Mouse (Mus musculus): ENCODE data around the gene Ttc19. TPM values are rescaled to one million over a fixed set of nuclear protein-coding genes. Genes with fewer than 3 reads are reported as not detected.
A peak's percentile ranks its signal among the peaks of the same experiment; 100 is the strongest.
"Not testable (repeated sequence)": the region's sequence is repeated elsewhere in the genome, so short reads cannot be mapped to it uniquely, and the experiment has no call there.

The Ttc19 gene
- polyA plus RNA-seq, 1 experiment from 2014 or later = 27.2 TPM

DNA sequence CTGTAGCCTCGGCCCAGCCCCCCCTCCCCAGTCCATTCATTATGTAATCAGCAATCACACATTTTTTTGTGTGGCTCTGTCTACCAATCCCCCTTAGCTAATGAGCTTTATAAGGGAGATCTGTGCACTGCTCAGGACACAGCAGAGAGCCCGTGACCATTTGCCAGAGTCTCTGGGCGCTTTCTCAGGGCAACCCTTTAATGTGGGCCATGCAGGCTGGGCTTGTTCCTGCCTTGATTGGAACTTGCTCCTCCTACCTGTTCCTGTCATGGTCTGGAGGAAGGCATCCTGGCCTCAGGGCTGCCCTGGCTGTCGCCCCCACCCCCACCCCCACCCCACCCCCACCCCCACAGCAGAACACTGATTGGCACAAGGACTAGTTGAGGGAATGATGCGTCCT is 22.1 kb upstream of the Ttc19 start:
- no peak overlapping the region for H3K9ac ChIP-seq (replicated peaks)
- WGBS = 36% methylated on average over 5 of the region's 5 CpGs
- no peak for ATAC-seq (ENCODE audit: insufficient number of reproducible peaks, insufficient read depth, low FRiP score, low TSS enrichment, low read depth)
- no peak overlapping the region for H3K4me2 ChIP-seq
- no peaks in the 10 kb centered on the region for H3K27me3 ChIP-seq
- H3K9me3 ChIP-seq = no peaks in the 10 kb centered on the region
- H3K4me3 ChIP-seq (replicated peaks) = no peak overlapping the region
- H3K27ac ChIP-seq = no peak overlapping the region
- H3K36me3 ChIP-seq = no peaks in the 10 kb centered on the region
- H3K4me1 ChIP-seq (replicated peaks) = peaks cover 29% of the 10 kb centered on the region

DNA sequence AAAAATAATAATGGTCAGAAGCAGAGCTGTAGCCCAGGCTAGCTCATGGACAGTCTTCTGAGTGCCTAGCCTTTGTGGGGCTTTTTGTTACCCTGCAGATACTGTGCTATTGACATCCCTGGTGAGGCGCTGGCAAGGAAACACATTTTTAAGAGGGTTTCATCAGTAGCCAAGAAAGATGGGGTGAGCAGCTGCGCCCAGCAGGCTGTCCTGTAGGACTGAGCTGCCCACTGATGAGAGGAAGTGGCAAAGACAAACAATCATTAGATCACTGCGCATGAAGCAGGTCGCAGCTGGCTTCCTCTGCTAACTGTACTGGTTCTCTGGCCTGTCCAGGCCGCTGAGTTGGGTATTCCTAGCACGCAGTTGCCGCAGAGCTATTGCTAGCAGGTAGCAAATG is 17.7 kb upstream of the Ttc19 start:
- Histone ChIP-seq H3K27me3 (no peaks in the 10 kb centered on the region), H3K36me3 (peaks cover 26% of the 10 kb centered on the region), H3K9me3 (no peaks in the 10 kb centered on the region), H3K27ac (no peak overlapping the region), H3K4me2 (no peak overlapping the region), H3K9ac (replicated peaks) (no peak overlapping the region), H3K4me1 (replicated peaks) (peaks cover 13% of the 10 kb centered on the region), H3K4me3 (replicated peaks) (no peak overlapping the region)
- WGBS = 82% methylated on average over 7 of the region's 7 CpGs
- ATAC-seq (ENCODE audit: insufficient number of reproducible peaks, insufficient read depth, low FRiP score, low TSS enrichment, low read depth) = no peak

DNA sequence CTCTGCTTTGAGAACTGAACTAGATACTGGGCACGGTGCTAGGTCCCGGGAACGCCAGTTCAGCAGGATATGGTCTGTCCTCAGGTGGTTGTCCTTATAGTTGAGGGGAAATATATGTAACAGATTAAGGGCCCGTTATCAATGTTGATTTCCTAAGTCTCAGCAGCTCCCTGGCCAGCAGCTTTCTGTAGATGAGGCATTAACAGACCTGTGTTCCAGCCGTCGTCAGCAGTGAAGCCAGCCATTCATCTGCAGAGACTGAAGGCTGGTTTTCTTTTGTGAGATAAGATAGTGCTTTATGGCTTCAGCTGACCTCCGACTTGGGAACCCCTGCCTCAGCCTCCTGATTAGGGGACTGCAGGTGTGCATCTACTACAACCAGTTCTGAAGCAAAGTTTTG is 17.3 kb upstream of the Ttc19 start:
- no peak overlapping the region for H3K27ac ChIP-seq
- peaks cover 9% of the 10 kb centered on the region for H3K4me1 ChIP-seq (replicated peaks)
- 57% methylated on average over 7 of the region's 7 CpGs for WGBS
- H3K27me3 ChIP-seq = no peaks in the 10 kb centered on the region
- H3K36me3 ChIP-seq = peaks cover 30% of the 10 kb centered on the region
- no peak overlapping the region for H3K4me3 ChIP-seq (replicated peaks)
- H3K4me2 ChIP-seq = no peak overlapping the region
- ATAC-seq (ENCODE audit: insufficient number of reproducible peaks, insufficient read depth, low FRiP score, low TSS enrichment, low read depth) = no peak
- no peaks in the 10 kb centered on the region for H3K9me3 ChIP-seq
- H3K9ac ChIP-seq (replicated peaks) = no peak overlapping the region

DNA sequence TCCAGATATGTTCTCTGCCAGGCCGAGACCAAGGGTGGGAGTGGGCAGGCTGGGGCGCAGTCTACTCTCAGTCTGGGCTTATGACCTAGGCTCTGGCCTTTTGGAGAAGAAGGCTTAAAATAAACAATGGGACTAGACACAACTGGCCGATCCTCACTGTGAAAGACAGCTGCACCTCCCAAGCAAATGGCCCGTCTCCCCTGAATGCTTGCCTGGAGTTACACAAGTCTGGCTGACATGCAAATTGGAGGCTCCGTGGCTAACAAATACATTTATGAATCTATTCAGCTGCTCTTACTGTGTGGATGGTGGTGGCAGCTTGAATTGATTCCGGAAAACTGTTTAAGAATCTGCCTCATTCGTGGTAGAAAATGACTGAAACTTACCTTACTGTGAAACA is 15.6 kb upstream of the Ttc19 start:
- H3K9ac ChIP-seq (replicated peaks) = no peak overlapping the region
- H3K36me3 ChIP-seq = peaks cover 31% of the 10 kb centered on the region
- no peak for ATAC-seq (ENCODE audit: insufficient number of reproducible peaks, insufficient read depth, low FRiP score, low TSS enrichment, low read depth)
- no peaks in the 10 kb centered on the region for H3K4me1 ChIP-seq (replicated peaks)
- no peak overlapping the region for H3K4me2 ChIP-seq
- no peak overlapping the region for H3K4me3 ChIP-seq (replicated peaks)
- no peak overlapping the region for H3K27ac ChIP-seq
- no peaks in the 10 kb centered on the region for H3K27me3 ChIP-seq
- no peaks in the 10 kb centered on the region for H3K9me3 ChIP-seq
- WGBS = 83% methylated on average over 7 of the region's 7 CpGs

DNA sequence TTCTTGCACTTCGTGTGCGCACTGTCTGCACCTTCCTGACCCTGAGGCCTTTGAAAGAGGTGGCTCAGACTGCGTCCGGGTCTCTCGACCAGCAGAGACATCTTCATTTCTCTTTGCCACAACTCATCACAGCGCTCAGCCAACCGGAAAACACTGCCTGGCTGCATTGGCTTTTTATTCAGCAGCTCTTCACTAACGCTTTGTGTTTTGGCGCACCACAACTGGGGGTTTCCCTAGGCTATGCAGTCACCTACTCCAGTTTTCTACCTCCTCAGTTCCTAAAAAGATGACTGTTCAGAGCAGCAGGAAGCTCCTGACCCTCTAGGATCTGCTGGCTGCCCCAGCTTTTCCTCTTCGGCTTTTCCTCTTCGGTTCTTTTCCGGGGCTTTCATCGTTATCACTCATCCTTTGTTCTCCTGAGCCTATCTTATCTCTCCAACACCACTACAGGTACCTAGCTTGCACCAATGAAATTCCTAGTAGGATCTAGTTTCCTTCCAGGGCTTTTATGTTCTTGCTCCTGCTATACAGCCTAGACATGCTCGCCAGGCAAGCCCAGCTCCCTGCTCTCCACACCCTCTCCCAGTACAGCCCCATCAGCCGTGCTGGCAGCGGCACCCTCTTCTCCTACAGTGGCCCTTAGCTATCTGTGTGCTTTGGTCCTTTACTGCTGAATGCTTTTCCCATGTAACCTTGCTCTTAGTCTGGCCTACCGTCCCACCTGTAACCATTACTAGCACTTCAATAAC is 14.6 kb upstream of the Ttc19 start:
- Histone ChIP-seq H3K4me1 (replicated peaks) (peaks cover 9% of the 10 kb centered on the region; the same call in 1 of the 2 replicates), H3K27ac (no peak overlapping the region), H3K9ac (replicated peaks) (no peak overlapping the region), H3K36me3 (peaks cover 31% of the 10 kb centered on the region), H3K4me2 (no peak overlapping the region), H3K9me3 (no peaks in the 10 kb centered on the region), H3K4me3 (replicated peaks) (no peak overlapping the region), H3K27me3 (no peaks in the 10 kb centered on the region)
- WGBS = 79% methylated on average over 17 of the region's 17 CpGs
- ATAC-seq (ENCODE audit: insufficient number of reproducible peaks, insufficient read depth, low FRiP score, low TSS enrichment, low read depth) = no peak

DNA sequence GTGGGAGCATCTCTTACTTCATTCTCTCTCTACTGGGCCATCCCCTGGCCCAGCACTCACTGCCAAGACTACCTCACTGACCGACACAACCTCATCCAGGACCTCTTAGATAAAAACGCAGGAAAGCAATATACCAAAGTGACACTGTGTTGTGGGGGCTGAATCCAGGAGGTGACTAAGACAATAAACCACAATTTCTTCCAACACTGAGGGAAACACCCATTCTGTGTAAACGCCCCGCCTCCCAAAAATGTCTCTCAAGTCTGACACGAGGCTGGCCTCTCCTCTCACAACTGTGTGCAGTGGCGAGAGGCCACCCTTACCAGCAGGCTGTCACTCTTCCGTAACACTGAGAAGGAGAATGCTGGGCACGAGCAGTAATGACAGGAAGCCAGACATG is 12.9 kb upstream of the Ttc19 start:
- Histone ChIP-seq H3K4me3 (replicated peaks) (no peak overlapping the region), H3K4me2 (no peak overlapping the region), H3K9me3 (no peaks in the 10 kb centered on the region), H3K36me3 (peaks cover 31% of the 10 kb centered on the region), H3K27ac (no peak overlapping the region), H3K9ac (replicated peaks) (no peak overlapping the region), H3K27me3 (no peaks in the 10 kb centered on the region), H3K4me1 (replicated peaks) (peaks cover 9% of the 10 kb centered on the region; the same call in 1 of the 2 replicates)
- no peak for ATAC-seq (ENCODE audit: insufficient number of reproducible peaks, insufficient read depth, low FRiP score, low TSS enrichment, low read depth)
- 70% methylated on average over 8 of the region's 8 CpGs for WGBS

DNA sequence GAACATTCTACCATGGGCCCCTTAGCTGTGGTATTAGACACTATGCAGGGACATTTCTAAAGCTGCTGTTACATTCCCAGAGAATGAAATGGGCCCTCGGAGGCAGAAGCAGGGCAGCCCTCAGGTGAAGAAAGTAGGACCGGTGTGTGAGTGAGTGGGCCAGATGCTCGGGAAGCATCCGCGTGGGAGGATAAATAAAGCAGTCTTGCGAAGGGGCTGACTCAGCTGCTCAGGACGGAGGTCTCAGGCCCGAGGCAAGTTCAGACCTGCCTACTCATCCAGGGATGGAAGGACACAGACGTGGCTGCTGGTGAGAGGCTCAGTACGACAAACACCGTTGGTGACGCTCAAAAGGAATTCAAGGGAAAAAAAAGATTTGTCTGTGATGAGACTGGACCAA is 12.2 kb upstream of the Ttc19 start:
- 68% methylated on average over 12 of the region's 12 CpGs for WGBS
- Histone ChIP-seq H3K9ac (replicated peaks) (no peak overlapping the region), H3K36me3 (peaks cover 31% of the 10 kb centered on the region), H3K4me3 (replicated peaks) (no peak overlapping the region), H3K9me3 (no peaks in the 10 kb centered on the region), H3K27me3 (no peaks in the 10 kb centered on the region), H3K27ac (no peak overlapping the region), H3K4me1 (replicated peaks) (peaks cover 9% of the 10 kb centered on the region; the same call in 1 of the 2 replicates), H3K4me2 (no peak overlapping the region)
- no peak for ATAC-seq (ENCODE audit: insufficient number of reproducible peaks, insufficient read depth, low FRiP score, low TSS enrichment, low read depth)

DNA sequence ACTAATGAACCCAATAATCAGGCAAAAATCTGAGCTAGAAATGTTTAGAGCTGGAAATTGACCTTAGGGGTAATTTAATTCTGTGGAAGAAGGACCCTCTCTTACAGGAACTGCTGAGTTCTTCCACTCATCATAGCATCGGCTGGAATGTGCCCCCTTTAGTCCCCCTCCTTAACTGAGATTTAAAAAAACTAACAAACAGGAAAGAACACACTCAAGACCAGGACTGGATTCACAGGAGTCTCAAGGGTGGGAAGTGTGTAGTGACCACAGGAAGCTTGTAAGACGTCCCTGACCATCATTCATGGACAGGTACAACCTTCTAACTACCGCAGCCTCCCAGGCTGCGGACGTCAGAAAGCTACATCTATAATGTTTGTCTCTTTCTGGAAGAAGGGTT is 10.4 kb upstream of the Ttc19 start:
- WGBS = 48% methylated on average over 5 of the region's 5 CpGs
- H3K9me3 ChIP-seq = no peaks in the 10 kb centered on the region
- ATAC-seq (ENCODE audit: insufficient number of reproducible peaks, insufficient read depth, low FRiP score, low TSS enrichment, low read depth) = no peak
- H3K27ac ChIP-seq = no peak overlapping the region
- no peak overlapping the region for H3K9ac ChIP-seq (replicated peaks)
- H3K4me3 ChIP-seq (replicated peaks) = no peak overlapping the region
- H3K36me3 ChIP-seq = peaks cover 20% of the 10 kb centered on the region; the same call in 1 of the 2 replicates
- no peak overlapping the region for H3K4me2 ChIP-seq
- H3K27me3 ChIP-seq = no peaks in the 10 kb centered on the region
- H3K4me1 ChIP-seq (replicated peaks) = peaks cover 9% of the 10 kb centered on the region; the same call in 1 of the 2 replicates

DNA sequence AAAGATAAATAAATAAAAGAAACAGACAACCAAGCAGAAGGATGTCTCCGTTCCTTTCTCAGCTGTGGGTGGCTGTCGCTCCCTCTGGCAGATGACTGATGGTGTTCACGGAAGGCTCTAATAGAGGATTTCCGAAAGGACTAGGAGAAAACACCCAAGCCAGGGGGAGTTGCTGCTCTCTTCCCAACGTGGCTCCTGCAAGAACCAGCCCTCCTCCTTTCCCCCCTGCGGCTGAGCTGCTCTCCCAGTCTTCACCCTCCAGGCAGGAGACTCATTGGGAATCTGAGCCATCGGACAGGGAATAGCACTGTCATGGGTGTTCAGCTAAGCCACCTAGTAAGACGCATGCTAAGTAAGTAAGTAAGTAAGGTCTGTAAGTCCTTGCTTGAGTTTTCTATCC is 4.2 kb upstream of the Ttc19 start:
- WGBS = 69% methylated on average over 8 of the region's 8 CpGs
- Histone ChIP-seq H3K27me3 (no peaks in the 10 kb centered on the region), H3K27ac (no peak overlapping the region), H3K36me3 (no peaks in the 10 kb centered on the region), H3K4me3 (replicated peaks) (no peak overlapping the region), H3K4me1 (replicated peaks) (peaks cover 3% of the 10 kb centered on the region), H3K9ac (replicated peaks) (no peak overlapping the region), H3K4me2 (no peak overlapping the region), H3K9me3 (no peaks in the 10 kb centered on the region)
- ATAC-seq (ENCODE audit: insufficient number of reproducible peaks, insufficient read depth, low FRiP score, low TSS enrichment, low read depth) = no peak

DNA sequence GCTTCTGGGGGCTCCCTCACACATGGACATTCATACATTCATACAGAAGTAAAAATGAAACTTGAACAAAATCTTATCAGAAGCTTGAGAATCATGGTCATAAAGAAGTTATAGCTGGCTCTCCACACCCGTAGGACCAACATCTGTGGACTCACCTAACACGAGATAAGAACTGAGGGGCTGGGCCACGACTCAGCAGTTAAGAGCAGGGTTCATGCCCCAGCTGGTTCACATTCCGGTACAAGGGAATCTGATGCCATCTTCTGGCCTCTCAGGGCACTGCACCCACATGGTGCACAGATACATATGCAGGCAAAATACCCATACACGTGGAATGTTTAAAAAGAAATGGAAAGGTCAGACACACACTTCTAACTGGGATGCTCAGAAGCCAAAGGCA is 3.2 kb upstream of the Ttc19 start:
- Histone ChIP-seq H3K27me3 (no peaks in the 10 kb centered on the region), H3K4me3 (replicated peaks) (no peak overlapping the region), H3K4me1 (replicated peaks) (peaks cover 5% of the 10 kb centered on the region), H3K27ac (no peak overlapping the region), H3K9me3 (no peaks in the 10 kb centered on the region), H3K9ac (replicated peaks) (no peak overlapping the region), H3K36me3 (no peaks in the 10 kb centered on the region), H3K4me2 (no peak overlapping the region)
- WGBS = 17% methylated on average over 5 of the region's 5 CpGs
- ATAC-seq (ENCODE audit: insufficient number of reproducible peaks, insufficient read depth, low FRiP score, low TSS enrichment, low read depth) = no peak

DNA sequence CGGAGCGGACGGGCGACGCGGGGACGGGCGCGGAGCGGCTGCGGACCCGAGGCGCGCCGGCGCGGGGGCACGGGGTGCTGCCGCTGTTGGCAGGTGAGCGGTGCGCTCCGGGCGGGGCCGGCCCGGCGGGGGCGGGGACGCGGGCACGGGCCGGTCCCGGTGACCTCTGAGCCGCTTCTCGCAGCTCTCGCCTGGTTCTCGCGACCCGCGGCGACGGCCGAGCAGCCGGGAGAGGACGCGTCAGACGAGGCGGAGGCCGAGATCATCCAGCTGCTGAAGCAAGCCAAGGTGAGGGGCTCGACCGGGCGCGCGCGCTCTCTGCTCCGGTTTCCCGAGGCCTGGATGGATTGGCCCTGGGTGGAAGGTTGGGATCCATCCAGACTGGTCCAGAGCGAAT is 326 bp downstream of the Ttc19 start:
- H3K9ac ChIP-seq (replicated peaks) = peak overlapping the region; percentile 79
- H3K4me1 ChIP-seq (replicated peaks) = peaks cover 8% of the 10 kb centered on the region
- H3K4me3 ChIP-seq (replicated peaks) = peak overlapping the region; percentile 94
- peak overlapping the region; percentile 76 for H3K4me2 ChIP-seq
- H3K9me3 ChIP-seq = no peaks in the 10 kb centered on the region
- peaks cover 22% of the 10 kb centered on the region for H3K36me3 ChIP-seq
- no peaks in the 10 kb centered on the region for H3K27me3 ChIP-seq
- peak overlapping the region; percentile 86 for H3K27ac ChIP-seq
- ATAC-seq (ENCODE audit: insufficient number of reproducible peaks, insufficient read depth, low FRiP score, low TSS enrichment, low read depth) = peak; percentile 66
- under 1% methylated on average over 42 of the region's 57 CpGs for WGBS

DNA sequence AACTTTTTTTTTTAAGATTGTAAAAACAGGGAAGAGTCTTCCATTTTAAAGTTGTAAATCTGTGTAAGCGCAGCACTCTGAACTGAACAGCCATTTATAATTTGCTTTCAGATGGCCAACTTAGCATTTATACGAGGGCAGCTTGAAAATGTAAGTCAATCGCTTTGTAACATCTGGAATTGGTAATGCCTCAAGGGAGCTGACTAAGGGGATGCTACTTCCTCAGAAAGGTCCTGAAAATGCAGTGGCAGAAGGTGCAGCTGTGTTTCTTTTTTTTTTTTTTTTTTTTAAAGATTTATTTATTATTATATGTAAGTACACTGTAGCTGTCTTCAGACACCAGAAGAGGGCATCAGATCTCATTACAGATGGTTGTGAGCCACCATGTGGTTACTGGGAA is 2.7 kb downstream of the Ttc19 start:
- H3K27ac ChIP-seq; ATAC-seq (ENCODE audit: insufficient number of reproducible peaks, insufficient read depth, low FRiP score, low TSS enrichment, low read depth): not testable (repeated sequence)
- 26% methylated on average over 3 of the region's 3 CpGs for WGBS

More for the DNA sequence above, 2.7 kb downstream of the Ttc19 start:
- H3K9ac ChIP-seq (replicated peaks); H3K4me1 ChIP-seq (replicated peaks); H3K9me3 ChIP-seq; H3K4me2 ChIP-seq; H3K4me3 ChIP-seq (replicated peaks); H3K27me3 ChIP-seq: not testable (repeated sequence)
- peaks cover 43% of the 10 kb centered on the region for H3K36me3 ChIP-seq

All from limb, embryonic 12.5 days (tissue).